Mouse (Mus musculus): ENCODE measurements around the gene Cfap52.

- TF ChIP-seq MAX (IDR thresholded peaks at IDR 0.05; ENCODE audit: low read depth) (no peak), E2F4 (IDR thresholded peaks at IDR 0.05; ENCODE audit: insufficient read depth) (no peak), USF1 (IDR thresholded peaks at IDR 0.05; ENCODE audit: low read depth) (peak; percentile 74), POLR2A (IDR thresholded peaks at IDR 0.05; ENCODE audit: insufficient read length, low read depth) (peak; percentile 81), POLR2AphosphoS2 (IDR thresholded peaks at IDR 0.05; ENCODE audit: insufficient read length, low read depth) (peak; percentile 76), MYOD1 (IDR thresholded peaks at IDR 0.05; ENCODE audit: control insufficient read depth in 1 of 3, insufficient read length in 2 of 3, low read depth in 2 of 3) (peak in 2 of 3 experiments; percentile 73 to 75)
These were observed 741 bp upstream of the Cfap52 start, which contains the start of gene Stx8 for GRCm38 (mm10) chr11:67965905-67966878.
